In genomic region chr9:50594794-50595417, GRCm38 (mm10) we compare ENCODE assay signal across 25 mouse cellular contexts. TPM values are rescaled to one million over a fixed set of nuclear protein-coding genes. Genes with fewer than 3 reads are reported as not detected.
DNase-seq lines count a peak whose midpoint lies in the region; ATAC-seq and TF ChIP-seq lines count a peak whose summit lies in the region.
"Had no signal": no experiment of that assay in that cellular context is flagged by ENCODE, and none has a peak within 500 bp of the region (broad histone marks: within the 10 kb centered on the region; RNA-seq: fewer than 3 reads in every experiment).

No protein-coding gene starts in this region.

- H3K27me3 ChIP-seq in intestine, embryonic 14.5 days (replicated peaks; ENCODE audit: control insufficient read depth, insufficient read depth, low read length): no peaks in the 10 kb centered on the region
- no peaks in the 10 kb centered on the region for H3K27me3 ChIP-seq in small intestine, adult 2 months (ENCODE audit: control insufficient read depth, insufficient read depth, low read length)
- H3K27me3 ChIP-seq: limb, embryonic 12.5 days had no signal

- H3K36me3 ChIP-seq in intestine, embryonic 14.5 days (ENCODE audit: control insufficient read depth, insufficient read depth, low read length): peaks cover 53% of the 10 kb centered on the region
- H3K36me3 ChIP-seq in small intestine, adult 2 months (ENCODE audit: control insufficient read depth, insufficient read depth, low read length): peaks cover 41% of the 10 kb centered on the region

- no peak overlapping the region for H3K9ac ChIP-seq in intestine, embryonic 14.5 days (ENCODE audit: low read length)
- H3K9ac ChIP-seq: hindbrain, embryonic 14.5 days; limb, embryonic 12.5 days had no signal

- peak; percentile 67 for ATAC-seq in intestine, embryonic 14.5 days (replicated peaks; ENCODE audit: low FRiP score, low TSS enrichment, low read depth)

- H3K9me3 ChIP-seq in intestine, embryonic 14.5 days (ENCODE audit: control insufficient read depth, low read length): no peaks in the 10 kb centered on the region
- H3K9me3 ChIP-seq: limb, embryonic 12.5 days; midbrain, embryonic 10.5 days had no signal

- 65% methylated on average over 12 of the region's 12 CpGs for WGBS in intestine, embryonic 14.5 days
- 25% methylated on average over 12 of the region's 12 CpGs for WGBS in small intestine, adult 2 months

- TF ChIP-seq CTCF in small intestine, adult 2 months (IDR thresholded peaks at IDR 0.05; ENCODE audit: extremely low read depth, insufficient read length, insufficient replicate concordance, low read depth, low read length): no peak

- no peaks in the 10 kb centered on the region for H3K4me1 ChIP-seq in intestine, embryonic 14.5 days (replicated peaks; ENCODE audit: control insufficient read depth, insufficient read depth, low read length)
- peaks cover 15% of the 10 kb centered on the region for H3K4me1 ChIP-seq in small intestine, adult 2 months (ENCODE audit: control insufficient read depth, insufficient read depth, insufficient read length, low read length)
- H3K4me1 ChIP-seq: limb, embryonic 12.5 days; midbrain, embryonic 10.5 days had no signal

- no peak overlapping the region for H3K27ac ChIP-seq in intestine, embryonic 14.5 days (ENCODE audit: low read depth)
- peak overlapping the region; percentile 65 for H3K27ac ChIP-seq in small intestine, adult 2 months (ENCODE audit: insufficient read depth, low read depth, low read length)
- H3K27ac ChIP-seq: hindbrain, embryonic 14.5 days; layer of hippocampus, adult 2 months; limb, embryonic 12.5 days; midbrain, embryonic 10.5 days had no signal

- DNase-seq in intestine, embryonic 14.5 days (ENCODE audit: low spot score): no peak
- peak; percentile 37 to 43 for DNase-seq in kidney, adult 8-10 months
- DNase-seq in liver: peak; percentile 10
- DNase-seq in heart, postnatal 4 days: no peak
- DNase-seq in heart, adult 8-10 months (ENCODE audit: low spot score): no peak
- no peak for DNase-seq in thymus, postnatal 14 days
- no peak for DNase-seq in heart, adult 11 months
- DNase-seq: adrenal gland, adult 2 months; cerebellum, adult 2 months; heart, adult 18-20 months; lung, postnatal 36 days; spleen, adult 18-20 months had no signal

- no peak for TF ChIP-seq POLR2A in small intestine, adult 2 months (IDR thresholded peaks at IDR 0.05; ENCODE audit: low read depth, low read length)

- H3K4me2 ChIP-seq in intestine, embryonic 14.5 days (ENCODE audit: low read length): no peak overlapping the region
- H3K4me2 ChIP-seq: hindbrain, embryonic 14.5 days; limb, embryonic 12.5 days had no signal

- H3K4me3 ChIP-seq in intestine, embryonic 14.5 days (ENCODE audit: low read depth, low read length): no peak overlapping the region
- no peak overlapping the region for H3K4me3 ChIP-seq in small intestine, adult 2 months (ENCODE audit: low read depth, low read length)
- H3K4me3 ChIP-seq: layer of hippocampus, adult 2 months; limb, embryonic 12.5 days; midbrain, embryonic 10.5 days had no signal

RNA-seq across cellular contexts. Expression of gene Sdhd, which starts 8.7 kb away (rescaled TPM):
- 407 and 414 TPM in 2 replicates for polyA plus RNA-seq in intestine, embryonic 14.5 days (2014; fragmentation: Nextera tagmentation; extraction: Ambion mirVana)
- polyA plus RNA-seq in small intestine, adult 2 months (2012; rRNA removed): 307 and 325 TPM in 2 replicates
- total RNA-seq in heart, postnatal 4 days (2021): 100 to 1,000 TPM; 664 to 695 TPM
- 100 to 1,000 TPM; 662 to 705 (median 698) TPM for total RNA-seq in heart, adult 8-10 months (2022)

RNA-seq across cellular contexts. Expression of gene Timm8b, which starts 8.8 kb away (rescaled TPM):
- polyA plus RNA-seq in intestine, embryonic 14.5 days (2014; fragmentation: Nextera tagmentation; extraction: Ambion mirVana): 297 and 341 TPM in 2 replicates
- 93.7 and 98.1 TPM in 2 replicates for polyA plus RNA-seq in small intestine, adult 2 months (2012; rRNA removed)
- 100 to 1,000 TPM; 196 to 216 TPM for total RNA-seq in heart, postnatal 4 days (2021)
- 100 to 1,000 TPM; 264 to 310 (median 279) TPM for total RNA-seq in heart, adult 8-10 months (2022)

RNA-seq across cellular contexts. Expression of gene Pih1d2, which starts 22.2 kb away (rescaled TPM):
- polyA plus RNA-seq in intestine, embryonic 14.5 days (2014; fragmentation: Nextera tagmentation; extraction: Ambion mirVana): 2.3 and 3.8 TPM in 2 replicates
- polyA plus RNA-seq in small intestine, adult 2 months (2012; rRNA removed): 0.28 TPM in 2 replicates
- under 1 TPM; 0.59 to 0.69 TPM for total RNA-seq in heart, postnatal 4 days (2021)
- total RNA-seq in heart, adult 8-10 months (2022): under 1 TPM; 0.38 to 0.63 (median 0.53) TPM

RNA-seq across cellular contexts. Expression of gene Nkapd1, which starts 22.4 kb away (rescaled TPM):
- 20.7 and 24.7 TPM in 2 replicates for polyA plus RNA-seq in intestine, embryonic 14.5 days (2014; fragmentation: Nextera tagmentation; extraction: Ambion mirVana)
- 1.2 and 1.6 TPM in 2 replicates for polyA plus RNA-seq in small intestine, adult 2 months (2012; rRNA removed)
- 10 to 100 TPM; 19.0 to 20.3 TPM for total RNA-seq in heart, postnatal 4 days (2021)
- total RNA-seq in heart, adult 8-10 months (2022): 10 to 100 TPM; 10.7 to 13.4 (median 11.9) TPM

RNA-seq across cellular contexts. Expression of gene Tex12, which starts 33.8 kb away (rescaled TPM):
- polyA plus RNA-seq in intestine, embryonic 14.5 days (2014; fragmentation: Nextera tagmentation; extraction: Ambion mirVana): not detected in 2 replicates
- polyA plus RNA-seq in small intestine, adult 2 months (2012; rRNA removed): 0.10 TPM in 1 of 2 replicates, not detected in the other
- total RNA-seq in heart, postnatal 4 days (2021): not detected
- total RNA-seq in heart, adult 8-10 months (2022): not detected
- total RNA-seq: adrenal gland, adult 2 months; heart, adult 18-20 months; layer of hippocampus, adult 2 months; left cerebral cortex, adult 8-10 months; neutrophil, adult 5-6 weeks had no signal
- polyA plus RNA-seq: adrenal gland, adult 2 months; brain, embryonic 14.5 days; C2C12; cerebellum, adult 2 months; cortical plate, adult 2 months; embryonic facial prominence, embryonic 14.5 days; forebrain, embryonic 11.5 days; heart, postnatal 0 days; hindbrain, embryonic 14.5 days; limb, embryonic 12.5 days had no signal

Comparison
In these comparisons a context has a peak if more than half of its experiments do, and no peak if none do; other contexts are left out.
1. DNase-seq: peak in kidney, adult 8-10 months (2 of 2) and liver (single experiment); none in intestine, embryonic 14.5 days (single experiment), heart, postnatal 4 days (single experiment), heart, adult 8-10 months (single experiment), thymus, postnatal 14 days (single experiment) and heart, adult 11 months (single experiment).